Mouse (Mus musculus): ENCODE data around the gene AW209491.

DNA sequence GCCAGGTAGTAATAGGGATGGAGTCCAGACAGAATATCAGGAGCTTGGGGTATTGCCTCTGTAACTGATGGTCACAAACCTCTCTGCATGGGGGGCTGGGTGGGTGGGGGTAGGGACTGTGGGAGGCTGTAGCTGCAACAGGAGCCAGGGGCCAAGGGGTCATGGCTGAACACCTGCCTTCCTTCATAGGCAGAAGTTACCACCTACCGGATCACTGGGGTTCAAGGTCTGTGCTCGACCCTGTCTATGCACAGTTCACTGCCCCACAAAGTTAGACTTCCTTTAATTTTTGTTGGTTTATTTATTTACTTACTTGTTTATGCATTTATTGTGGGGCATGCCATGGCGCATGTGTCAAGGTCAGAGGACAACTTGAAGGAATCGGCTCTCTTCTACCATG is 37.2 kb downstream of the AW209491 start:
- TF ChIP-seq USF1 (IDR thresholded peaks at IDR 0.05; ENCODE audit: low read depth) (no peak), MAX (IDR thresholded peaks at IDR 0.05; ENCODE audit: low read depth) (no peak), MYOD1 (IDR thresholded peaks at IDR 0.05; ENCODE audit: control insufficient read depth in 1 of 3, insufficient read length in 2 of 3, low read depth in 2 of 3) (no peak), POLR2A (IDR thresholded peaks at IDR 0.05; ENCODE audit: insufficient read length, low read depth) (no peak), POLR2AphosphoS2 (IDR thresholded peaks at IDR 0.05; ENCODE audit: insufficient read length, low read depth) (no peak)

Measured in myocyte (in vitro differentiated cells).